Mouse (Mus musculus): ENCODE data around the gene Fer1l4. TPM values are rescaled to one million over a fixed set of nuclear protein-coding genes. Genes with fewer than 3 reads are reported as not detected.

The Fer1l4 gene
- polyA plus RNA-seq (2011; ENCODE audit: insufficient read depth, insufficient read length, low read depth, missing spikeins) = 0.87 TPM in 1 of 2 replicates, not detected in the other

DNA sequence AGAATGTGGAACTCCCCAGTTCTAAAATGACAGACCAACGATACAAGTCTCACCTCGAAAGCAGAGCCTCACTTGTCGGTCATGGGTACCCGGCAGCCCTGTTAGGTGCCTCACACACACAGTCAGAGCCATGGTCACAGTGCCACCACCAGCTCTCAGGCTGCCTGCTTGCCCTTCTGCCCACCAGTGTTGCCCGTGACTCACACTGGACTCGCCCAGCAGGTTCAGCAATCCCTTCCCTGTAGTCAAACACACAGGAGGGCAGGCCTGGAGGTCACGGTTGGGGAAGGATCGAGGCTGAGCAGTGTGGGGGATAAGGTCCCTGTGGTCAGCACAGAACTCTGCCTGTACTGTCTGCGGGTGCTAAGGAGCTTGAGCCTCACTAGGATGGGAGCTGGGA, at the start of gene Fer1l4:
Gene Fer1l4 (minus strand): TSS at position 132 of the 400 bp plus-strand sequence.
- H3K27me3 ChIP-seq (ENCODE audit: control insufficient read depth, insufficient read depth, low read length, poor library complexity, severe bottlenecking) = no peaks in the 10 kb centered on the region
- H3K4me3 ChIP-seq (ENCODE audit: low read depth, low read length) = no peak within 1 kb of the TSS
- no peak within 1 kb of the TSS for H3K9ac ChIP-seq (ENCODE audit: low read depth, poor library complexity, severe bottlenecking)
- no peaks in the 10 kb centered on the region for H3K9me3 ChIP-seq (replicated peaks; ENCODE audit: control insufficient read depth, insufficient read depth, low read length, poor library complexity, severe bottlenecking)
- peaks cover 2% of the 10 kb centered on the region for H3K4me1 ChIP-seq (ENCODE audit: control insufficient read depth, insufficient read depth, low read length)
- no peak within 1 kb of the TSS for H3K27ac ChIP-seq (ENCODE audit: insufficient read depth, low read length)
- no peaks in the 10 kb centered on the region for H3K36me3 ChIP-seq (ENCODE audit: control insufficient read depth, insufficient read depth, low read length, poor library complexity, severe bottlenecking)
- no peak for TF ChIP-seq POLR2A (IDR thresholded peaks at IDR 0.05; ENCODE audit: insufficient read depth, low read length)
- no peak for TF ChIP-seq EP300 (IDR thresholded peaks at IDR 0.05; ENCODE audit: insufficient read depth, low read depth, low read length)
- no peak for TF ChIP-seq CTCF (IDR thresholded peaks at IDR 0.05; ENCODE audit: low read depth, low read length)

DNA sequence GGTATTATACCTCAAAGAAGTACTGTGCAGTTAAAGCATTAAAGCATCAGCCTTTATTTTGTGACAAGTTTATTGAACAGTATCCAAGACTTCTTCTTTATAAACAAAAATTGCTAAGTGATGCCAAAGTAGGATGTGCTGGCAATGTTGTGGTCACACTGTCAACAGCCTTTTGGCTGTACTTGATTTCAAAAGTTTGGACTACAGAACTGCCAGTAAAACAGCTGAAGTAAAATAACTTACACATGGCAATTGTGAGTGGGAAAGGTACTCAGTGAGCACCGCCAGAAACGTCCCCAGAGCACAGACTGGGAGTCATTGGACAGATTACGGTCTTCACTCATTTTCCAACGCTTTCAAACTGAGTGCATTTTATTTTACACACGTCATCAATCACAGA, 39.2 kb upstream of the Fer1l4 start:
- H3K27ac ChIP-seq (ENCODE audit: insufficient read depth, low read length) = no peak overlapping the region
- no peak overlapping the region for H3K9ac ChIP-seq (ENCODE audit: low read depth, poor library complexity, severe bottlenecking)
- no peaks in the 10 kb centered on the region for H3K9me3 ChIP-seq (replicated peaks; ENCODE audit: control insufficient read depth, insufficient read depth, low read length, poor library complexity, severe bottlenecking)
- no peaks in the 10 kb centered on the region for H3K4me1 ChIP-seq (ENCODE audit: control insufficient read depth, insufficient read depth, low read length)
- H3K4me3 ChIP-seq (ENCODE audit: low read depth, low read length) = no peak overlapping the region
- no peak for TF ChIP-seq EP300 (IDR thresholded peaks at IDR 0.05; ENCODE audit: insufficient read depth, low read depth, low read length)
- no peak for TF ChIP-seq POLR2A (IDR thresholded peaks at IDR 0.05; ENCODE audit: insufficient read depth, low read length)
- TF ChIP-seq CTCF (IDR thresholded peaks at IDR 0.05; ENCODE audit: low read depth, low read length) = no peak
- H3K36me3 ChIP-seq (ENCODE audit: control insufficient read depth, insufficient read depth, low read length, poor library complexity, severe bottlenecking) = peaks cover 23% of the 10 kb centered on the region
- H3K27me3 ChIP-seq (ENCODE audit: control insufficient read depth, insufficient read depth, low read length, poor library complexity, severe bottlenecking) = no peaks in the 10 kb centered on the region

DNA sequence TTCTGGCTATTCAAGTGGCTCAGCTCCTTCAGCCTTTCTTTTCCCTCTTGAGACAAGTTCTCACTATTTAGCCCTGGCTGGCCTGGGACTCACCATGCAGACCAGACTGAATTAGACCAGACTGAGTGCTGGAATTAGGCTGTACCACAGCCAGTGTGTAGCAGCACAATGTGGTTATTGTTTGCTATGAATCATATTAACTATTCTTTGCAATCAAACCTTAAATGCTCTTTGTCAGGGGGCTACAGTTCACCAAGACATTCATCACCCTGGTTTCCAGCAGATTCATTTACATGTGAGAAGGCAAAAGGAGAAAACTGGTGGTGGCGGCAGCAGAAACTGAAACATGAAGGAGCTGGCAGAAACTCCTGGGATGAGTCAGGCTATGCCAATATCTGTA, 37.1 kb upstream of the Fer1l4 start:
- no peak overlapping the region for H3K9ac ChIP-seq (ENCODE audit: low read depth, poor library complexity, severe bottlenecking)
- TF ChIP-seq CTCF (IDR thresholded peaks at IDR 0.05; ENCODE audit: low read depth, low read length) = no peak
- no peak for TF ChIP-seq POLR2A (IDR thresholded peaks at IDR 0.05; ENCODE audit: insufficient read depth, low read length)
- TF ChIP-seq EP300 (IDR thresholded peaks at IDR 0.05; ENCODE audit: insufficient read depth, low read depth, low read length) = no peak
- no peak overlapping the region for H3K27ac ChIP-seq (ENCODE audit: insufficient read depth, low read length)
- H3K4me1 ChIP-seq (ENCODE audit: control insufficient read depth, insufficient read depth, low read length) = no peaks in the 10 kb centered on the region
- peaks cover 9% of the 10 kb centered on the region for H3K9me3 ChIP-seq (replicated peaks; ENCODE audit: control insufficient read depth, insufficient read depth, low read length, poor library complexity, severe bottlenecking)
- H3K4me3 ChIP-seq (ENCODE audit: low read depth, low read length) = no peak overlapping the region
- H3K27me3 ChIP-seq (ENCODE audit: control insufficient read depth, insufficient read depth, low read length, poor library complexity, severe bottlenecking) = no peaks in the 10 kb centered on the region
- peaks cover 6% of the 10 kb centered on the region for H3K36me3 ChIP-seq (ENCODE audit: control insufficient read depth, insufficient read depth, low read length, poor library complexity, severe bottlenecking)

DNA sequence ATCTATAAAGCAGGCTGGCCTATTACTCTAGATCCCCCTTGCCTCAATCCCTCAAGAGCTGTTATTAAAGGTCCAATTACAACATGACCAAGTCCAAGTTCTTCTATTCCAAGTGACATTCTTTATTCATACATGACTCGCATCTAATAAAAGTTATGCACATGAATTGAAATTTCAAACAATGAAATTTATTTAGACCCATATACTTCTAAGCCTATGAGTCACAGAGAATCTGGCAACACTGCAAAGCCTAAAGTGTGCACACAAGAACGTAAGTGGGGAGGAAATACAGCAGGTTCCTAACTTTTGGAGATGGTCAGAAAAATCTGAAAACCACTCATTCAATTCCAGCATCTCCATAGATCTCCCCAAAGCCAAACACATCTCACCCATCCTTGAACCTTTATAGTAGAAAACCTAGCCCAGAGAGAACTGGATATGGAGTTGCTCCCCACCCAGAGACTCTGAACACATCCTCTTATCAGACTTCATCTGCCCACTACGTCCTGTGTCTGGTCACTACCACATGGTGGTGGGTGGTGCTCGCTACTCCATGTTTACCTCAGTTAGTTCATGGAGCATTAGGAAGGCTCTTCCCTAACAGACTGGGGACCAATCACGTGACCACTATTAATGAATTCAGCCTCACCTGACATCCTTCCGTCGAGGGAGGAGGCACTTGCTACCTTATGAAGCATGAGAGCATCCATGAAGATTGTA, 34.8 kb upstream of the Fer1l4 start:
- no peaks in the 10 kb centered on the region for H3K27me3 ChIP-seq (ENCODE audit: control insufficient read depth, insufficient read depth, low read length, poor library complexity, severe bottlenecking)
- H3K4me3 ChIP-seq (ENCODE audit: low read depth, low read length) = no peak overlapping the region
- TF ChIP-seq EP300 (IDR thresholded peaks at IDR 0.05; ENCODE audit: insufficient read depth, low read depth, low read length) (no peak), CTCF (IDR thresholded peaks at IDR 0.05; ENCODE audit: low read depth, low read length) (no peak), POLR2A (IDR thresholded peaks at IDR 0.05; ENCODE audit: insufficient read depth, low read length) (no peak)
- no peaks in the 10 kb centered on the region for H3K4me1 ChIP-seq (ENCODE audit: control insufficient read depth, insufficient read depth, low read length)
- H3K9ac ChIP-seq (ENCODE audit: low read depth, poor library complexity, severe bottlenecking) = no peak overlapping the region
- H3K27ac ChIP-seq (ENCODE audit: insufficient read depth, low read length) = no peak overlapping the region
- H3K9me3 ChIP-seq (replicated peaks; ENCODE audit: control insufficient read depth, insufficient read depth, low read length, poor library complexity, severe bottlenecking) = peaks cover 12% of the 10 kb centered on the region
- peaks cover 4% of the 10 kb centered on the region; the same call in 1 of the 2 replicates for H3K36me3 ChIP-seq (ENCODE audit: control insufficient read depth, insufficient read depth, low read length, poor library complexity, severe bottlenecking)

DNA sequence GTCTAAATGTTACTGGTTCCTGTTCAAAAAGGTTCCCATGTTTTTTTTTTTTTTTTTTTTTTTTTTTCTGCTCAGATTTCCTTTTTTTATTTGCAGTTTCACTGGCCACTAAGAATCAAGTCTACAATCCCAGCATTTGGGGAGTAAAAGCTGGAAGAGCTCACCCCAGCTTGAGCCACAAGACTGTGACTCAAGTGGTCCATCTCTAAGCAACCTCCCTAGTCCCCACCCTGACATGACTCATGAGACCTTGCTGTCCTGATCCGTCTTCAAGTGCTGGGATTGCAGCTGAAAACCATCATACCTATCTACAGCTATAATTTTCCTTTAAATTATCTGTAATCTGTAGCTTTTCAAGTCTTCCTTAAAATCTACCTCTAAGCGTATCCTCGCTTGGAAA, 31.8 kb upstream of the Fer1l4 start:
- Histone ChIP-seq H3K36me3 (ENCODE audit: control insufficient read depth, insufficient read depth, low read length, poor library complexity, severe bottlenecking) (no peaks in the 10 kb centered on the region), H3K9me3 (replicated peaks; ENCODE audit: control insufficient read depth, insufficient read depth, low read length, poor library complexity, severe bottlenecking) (peaks cover 12% of the 10 kb centered on the region), H3K4me3 (ENCODE audit: low read depth, low read length) (no peak overlapping the region), H3K27me3 (ENCODE audit: control insufficient read depth, insufficient read depth, low read length, poor library complexity, severe bottlenecking) (no peaks in the 10 kb centered on the region), H3K4me1 (ENCODE audit: control insufficient read depth, insufficient read depth, low read length) (no peaks in the 10 kb centered on the region), H3K9ac (ENCODE audit: low read depth, poor library complexity, severe bottlenecking) (no peak overlapping the region), H3K27ac (ENCODE audit: insufficient read depth, low read length) (no peak overlapping the region)
- TF ChIP-seq POLR2A (IDR thresholded peaks at IDR 0.05; ENCODE audit: insufficient read depth, low read length) (no peak), CTCF (IDR thresholded peaks at IDR 0.05; ENCODE audit: low read depth, low read length) (no peak), EP300 (IDR thresholded peaks at IDR 0.05; ENCODE audit: insufficient read depth, low read depth, low read length) (no peak)

DNA sequence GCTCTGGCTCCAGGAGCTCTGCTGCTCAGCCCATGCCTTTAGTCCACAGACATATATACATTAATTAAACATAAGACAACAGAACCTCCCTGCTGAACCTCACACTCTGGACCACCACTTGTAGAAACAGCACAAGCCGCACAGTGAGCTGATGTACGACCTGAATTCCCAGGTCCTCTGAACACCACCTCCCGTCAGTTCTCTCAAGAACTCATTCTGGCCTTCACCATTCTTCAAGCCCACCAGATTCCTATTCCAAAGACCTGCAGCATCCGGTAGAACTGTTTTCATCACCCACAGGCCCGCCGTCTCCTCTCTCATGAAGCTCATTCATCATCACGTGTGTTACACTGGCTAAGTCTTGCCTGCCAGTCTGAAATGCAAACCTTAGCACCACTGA, 27.6 kb upstream of the Fer1l4 start:
- Histone ChIP-seq H3K27me3 (ENCODE audit: control insufficient read depth, insufficient read depth, low read length, poor library complexity, severe bottlenecking) (no peaks in the 10 kb centered on the region), H3K36me3 (ENCODE audit: control insufficient read depth, insufficient read depth, low read length, poor library complexity, severe bottlenecking) (no peaks in the 10 kb centered on the region), H3K9me3 (replicated peaks; ENCODE audit: control insufficient read depth, insufficient read depth, low read length, poor library complexity, severe bottlenecking) (peaks cover 8% of the 10 kb centered on the region), H3K4me1 (ENCODE audit: control insufficient read depth, insufficient read depth, low read length) (no peaks in the 10 kb centered on the region), H3K4me3 (ENCODE audit: low read depth, low read length) (no peak overlapping the region), H3K27ac (ENCODE audit: insufficient read depth, low read length) (no peak overlapping the region), H3K9ac (ENCODE audit: low read depth, poor library complexity, severe bottlenecking) (no peak overlapping the region)
- TF ChIP-seq POLR2A (IDR thresholded peaks at IDR 0.05; ENCODE audit: insufficient read depth, low read length) (no peak), CTCF (IDR thresholded peaks at IDR 0.05; ENCODE audit: low read depth, low read length) (no peak), EP300 (IDR thresholded peaks at IDR 0.05; ENCODE audit: insufficient read depth, low read depth, low read length) (no peak)
